Mouse (Mus musculus): ENCODE data around the gene Ppp2r3a.

The Ppp2r3a gene

GRCm38 (mm10) chr9:101251644-101252337, at the start of gene Ppp2r3a:
TSS of gene Ppp2r3a (minus strand) at chr9:101251795.
- peak; percentile 95 to 97 for DNase-seq

- no peak for DNase-seq
Measured at GRCm38 (mm10) chr9:101300441-101300935, 48.9 kb upstream of the Ppp2r3a start.

GRCm38 (mm10) chr9:101291676-101292660, 40.4 kb upstream of the Ppp2r3a start:
- DNase-seq = peak in 1 of 2 experiments; percentile 47

GRCm38 (mm10) chr9:101290876-101291275, 39.3 kb upstream of the Ppp2r3a start:
- DNase-seq = no peak

- DNase-seq = no peak
Measured at GRCm38 (mm10) chr9:101289750-101290149, 38.2 kb upstream of the Ppp2r3a start.

- DNase-seq = no peak
Measured at GRCm38 (mm10) chr9:101288901-101289647, 37.5 kb upstream of the Ppp2r3a start.

- DNase-seq = no peak
Measured at GRCm38 (mm10) chr9:101286766-101287165, 35.2 kb upstream of the Ppp2r3a start.

- no peak for DNase-seq
Measured at GRCm38 (mm10) chr9:101284049-101284448, 32.5 kb upstream of the Ppp2r3a start.

- no peak for DNase-seq
Measured at GRCm38 (mm10) chr9:101282651-101283050, 31.1 kb upstream of the Ppp2r3a start.

- no peak for DNase-seq
Measured at GRCm38 (mm10) chr9:101281906-101282305, 30.3 kb upstream of the Ppp2r3a start.

- no peak for DNase-seq
Measured at GRCm38 (mm10) chr9:101281326-101281725, 29.7 kb upstream of the Ppp2r3a start.

- no peak for DNase-seq
Measured at GRCm38 (mm10) chr9:101280867-101281266, 29.3 kb upstream of the Ppp2r3a start.

- no peak for DNase-seq
Measured at GRCm38 (mm10) chr9:101280211-101280610, 28.6 kb upstream of the Ppp2r3a start.

- DNase-seq = no peak
Measured at GRCm38 (mm10) chr9:101272715-101273114, 21.1 kb upstream of the Ppp2r3a start.

- no peak for DNase-seq
Measured at GRCm38 (mm10) chr9:101270020-101270419, 18.4 kb upstream of the Ppp2r3a start.

GRCm38 (mm10) chr9:101266043-101266442, 14.4 kb upstream of the Ppp2r3a start:
- no peak for DNase-seq

GRCm38 (mm10) chr9:101265546-101265945, 14.0 kb upstream of the Ppp2r3a start:
- no peak for DNase-seq

GRCm38 (mm10) chr9:101262815-101263214, 11.2 kb upstream of the Ppp2r3a start:
- DNase-seq = no peak

GRCm38 (mm10) chr9:101261989-101262571, 10.5 kb upstream of the Ppp2r3a start:
- peak in 1 of 2 experiments; percentile 14 for DNase-seq

- no peak for DNase-seq
Measured at GRCm38 (mm10) chr9:101261443-101261842, 9.8 kb upstream of the Ppp2r3a start.

GRCm38 (mm10) chr9:101253136-101253535, 1.5 kb upstream of the Ppp2r3a start:
- DNase-seq = no peak

- DNase-seq = no peak
Measured at GRCm38 (mm10) chr9:101252541-101252940, 946 bp upstream of the Ppp2r3a start.

Data from cerebellum, postnatal 36 days (tissue).